Mouse (Mus musculus) heart, embryonic 13.5 days (tissue): ENCODE measurements around the gene Tor1aip1. TPM values are rescaled to one million over a fixed set of nuclear protein-coding genes. Genes with fewer than 3 reads are reported as not detected.

Experiments
- ATAC-seq: fragments of 200-750 bp; cut with Nextera tagmentation; 2 replicates; pipeline ENCODE4 v1.8.0; 2017; ENCODE audit warnings: moderate TSS enrichment; ENCODE audit not compliant: insufficient number of reproducible peaks, low FRiP score, low TSS enrichment; ENCODE audit errors: extremely low read depth
- H3K27ac ChIP-seq: fragments of 300-500 bp; sonication (generic); replicated peaks from 2 replicates; pipeline ENCODE4 v1.5.1; 2015; ENCODE audit warnings: moderate library complexity, mild to moderate bottlenecking, inconsistent platforms
- H3K27me3 ChIP-seq: fragments of 300-500 bp; sonication (generic); replicated peaks from 2 replicates; pipeline ENCODE4 v1.6.1; 2015; ENCODE audit warnings: mild to moderate bottlenecking, inconsistent platforms
- H3K36me3 ChIP-seq: fragments of 300-500 bp; sonication (generic); 2 replicates; pipeline ENCODE4 v1.6.1; 2015; ENCODE audit warnings: mild to moderate bottlenecking, inconsistent platforms
- H3K4me1 ChIP-seq: fragments of 300-500 bp; sonication (generic); 2 replicates; pipeline ENCODE4 v1.6.1; 2015; ENCODE audit warnings: inconsistent platforms
- H3K4me2 ChIP-seq: fragments of 300-500 bp; sonication (generic); 2 replicates; pipeline ENCODE4 v1.6.1; 2015; ENCODE audit warnings: inconsistent platforms, mild to moderate bottlenecking, moderate library complexity
- H3K4me3 ChIP-seq: fragments of 300-500 bp; sonication (generic); 2 replicates; pipeline ENCODE4 v1.5.1; 2015; ENCODE audit warnings: moderate library complexity, mild to moderate bottlenecking, inconsistent platforms
- H3K9ac ChIP-seq: fragments of 300-500 bp; sonication (generic); 2 replicates; pipeline ENCODE4 v1.6.1; 2015; ENCODE audit warnings: inconsistent platforms, mild to moderate bottlenecking, moderate library complexity
- H3K9me3 ChIP-seq: fragments of 300-500 bp; sonication (generic); 2 replicates; pipeline ENCODE4 v1.6.1; 2016; ENCODE audit warnings: inconsistent platforms
- WGBS: fragments of 180-500 bp; shearing (Covaris S2); methylation state at CpG from one replicate; pipeline ENCODE4 v1.1.7; 2015; ENCODE audit warnings: mixed read lengths; 5-methylcytosine and 5-hydroxymethylcytosine counted together
- polyA plus RNA-seq: library from polyadenylated mRNA; unstranded; fragments of >200 nt; fragmentation: Nextera tagmentation; extraction: Ambion mirVana; gene quantifications from 2 replicates; pipeline ENCODE4 v1.2.1, GENCODE M21; 2015

Gene Tor1aip1
- polyA plus RNA-seq, 1 experiment from 2014 or later = 32.0 TPM

- H3K9me3 ChIP-seq = no peaks in the 10 kb centered on the region
- peak overlapping the region; percentile 62 for H3K27ac ChIP-seq
- ATAC-seq = no peak
These were observed 45.9 kb downstream of the Tor1aip1 start for GRCm38 (mm10) chr1:155990391-155990790.

GRCm38 (mm10) chr1:155989387-155989786 lies 46.9 kb downstream of the Tor1aip1 start:
- WGBS = 16% methylated on average over 2 of the region's 2 CpGs
- Histone ChIP-seq H3K4me1 (peaks cover 20% of the 10 kb centered on the region), H3K4me2 (no peak overlapping the region), H3K4me3 (no peak overlapping the region), H3K36me3 (no peaks in the 10 kb centered on the region), H3K27ac (no peak overlapping the region), H3K27me3 (no peaks in the 10 kb centered on the region), H3K9ac (no peak overlapping the region), H3K9me3 (no peaks in the 10 kb centered on the region)
- ATAC-seq = no peak

More at GRCm38 (mm10) chr1:155990391-155990790, 45.9 kb downstream of the Tor1aip1 start:
- Histone ChIP-seq H3K36me3 (no peaks in the 10 kb centered on the region), H3K27me3 (no peaks in the 10 kb centered on the region), H3K4me3 (no peak overlapping the region), H3K4me2 (peak overlapping the region; percentile 39), H3K4me1 (peaks cover 26% of the 10 kb centered on the region), H3K9ac (no peak overlapping the region)
- 29% methylated on average over 11 of the region's 11 CpGs for WGBS

GRCm38 (mm10) chr1:155987625-155988024 lies 48.7 kb downstream of the Tor1aip1 start:
- H3K27me3 ChIP-seq = no peaks in the 10 kb centered on the region
- no peak overlapping the region for H3K4me2 ChIP-seq
- no peak for ATAC-seq
- H3K9ac ChIP-seq = no peak overlapping the region
- H3K4me1 ChIP-seq = peaks cover 20% of the 10 kb centered on the region
- H3K9me3 ChIP-seq = no peaks in the 10 kb centered on the region
- H3K36me3 ChIP-seq = no peaks in the 10 kb centered on the region
- 73% methylated on average over 2 of the region's 2 CpGs for WGBS
- no peak overlapping the region for H3K27ac ChIP-seq
- no peak overlapping the region for H3K4me3 ChIP-seq

GRCm38 (mm10) chr1:155974931-155975330 lies 61.3 kb downstream of the Tor1aip1 start:
- no peak overlapping the region for H3K9ac ChIP-seq
- peak overlapping the region; percentile 70 for H3K4me2 ChIP-seq
- peaks cover 28% of the 10 kb centered on the region for H3K4me1 ChIP-seq
- H3K9me3 ChIP-seq = no peaks in the 10 kb centered on the region
- H3K4me3 ChIP-seq = no peak overlapping the region
- no peaks in the 10 kb centered on the region for H3K27me3 ChIP-seq
- H3K27ac ChIP-seq = no peak overlapping the region
- no peak for ATAC-seq
- no peaks in the 10 kb centered on the region for H3K36me3 ChIP-seq
- WGBS = 20% methylated on average over 2 of the region's 2 CpGs

GRCm38 (mm10) chr1:155973719-155974379 lies 62.4 kb downstream of the Tor1aip1 start:
- H3K27ac ChIP-seq = peak overlapping the region; percentile 94
- peaks cover 33% of the 10 kb centered on the region for H3K4me1 ChIP-seq
- peak overlapping the region; percentile 99 for H3K9ac ChIP-seq
- H3K27me3 ChIP-seq = no peaks in the 10 kb centered on the region
- WGBS = 5% methylated on average over 19 of the region's 19 CpGs
- peak overlapping the region; percentile 70 for H3K4me2 ChIP-seq
- H3K4me3 ChIP-seq = peak overlapping the region; percentile 100
- no peak for ATAC-seq
- no peaks in the 10 kb centered on the region for H3K9me3 ChIP-seq
- H3K36me3 ChIP-seq = no peaks in the 10 kb centered on the region

GRCm38 (mm10) chr1:155973068-155973718 lies 63.1 kb downstream of the Tor1aip1 start, which contains the start of gene Cep350:
Gene Cep350, minus strand, starts transcription at chr1:155973255.
- ATAC-seq = peak; percentile 96
- WGBS = under 1% methylated on average over 41 of the region's 57 CpGs
- Histone ChIP-seq H3K27ac (peak within 1 kb of the TSS; percentile 94), H3K4me1 (peaks cover 33% of the 10 kb centered on the region), H3K36me3 (no peaks in the 10 kb centered on the region), H3K9me3 (no peaks in the 10 kb centered on the region), H3K27me3 (no peaks in the 10 kb centered on the region), H3K9ac (peak within 1 kb of the TSS; percentile 99), H3K4me2 (peak within 1 kb of the TSS; percentile 91), H3K4me3 (peak within 1 kb of the TSS; percentile 100)

- WGBS = 2% methylated on average over 48 of the region's 51 CpGs
- ATAC-seq = peak; percentile 68
- H3K9ac ChIP-seq = peak overlapping the region; percentile 99
- H3K36me3 ChIP-seq = no peaks in the 10 kb centered on the region
- H3K4me2 ChIP-seq = peak overlapping the region; percentile 91
- peak overlapping the region; percentile 100 for H3K4me3 ChIP-seq
- H3K27ac ChIP-seq = peak overlapping the region; percentile 94
- no peaks in the 10 kb centered on the region for H3K27me3 ChIP-seq
- H3K9me3 ChIP-seq = no peaks in the 10 kb centered on the region
- peaks cover 36% of the 10 kb centered on the region for H3K4me1 ChIP-seq
These were observed 63.9 kb downstream of the Tor1aip1 start for GRCm38 (mm10) chr1:155972146-155973067.

Other genes starting within 250 kb of the Tor1aip1 start
- 26.2 and 29.2 TPM in 2 replicates for gene Qsox1, start 223.6 kb downstream of the Tor1aip1 start, polyA plus RNA-seq
- gene Cep350, start 63.2 kb downstream of the Tor1aip1 start, polyA plus RNA-seq = 7.0 and 7.9 TPM in 2 replicates
- gene Tor1aip2, start 1.1 kb downstream of the Tor1aip1 start, polyA plus RNA-seq = 76.6 and 81.5 TPM in 2 replicates
- gene Fam163a, start 168.5 kb upstream of the Tor1aip1 start, polyA plus RNA-seq = 2.0 and 2.5 TPM in 2 replicates